Mouse (Mus musculus): ENCODE results near the gene Pcnx3. TPM values are rescaled to one million over a fixed set of nuclear protein-coding genes. Genes with fewer than 3 reads are reported as not detected.
A peak's percentile ranks its signal among the peaks of the same experiment; 100 is the strongest.

Gene Pcnx3
- polyA plus RNA-seq, 1 experiment from 2014 or later = 35.2 TPM

DNA sequence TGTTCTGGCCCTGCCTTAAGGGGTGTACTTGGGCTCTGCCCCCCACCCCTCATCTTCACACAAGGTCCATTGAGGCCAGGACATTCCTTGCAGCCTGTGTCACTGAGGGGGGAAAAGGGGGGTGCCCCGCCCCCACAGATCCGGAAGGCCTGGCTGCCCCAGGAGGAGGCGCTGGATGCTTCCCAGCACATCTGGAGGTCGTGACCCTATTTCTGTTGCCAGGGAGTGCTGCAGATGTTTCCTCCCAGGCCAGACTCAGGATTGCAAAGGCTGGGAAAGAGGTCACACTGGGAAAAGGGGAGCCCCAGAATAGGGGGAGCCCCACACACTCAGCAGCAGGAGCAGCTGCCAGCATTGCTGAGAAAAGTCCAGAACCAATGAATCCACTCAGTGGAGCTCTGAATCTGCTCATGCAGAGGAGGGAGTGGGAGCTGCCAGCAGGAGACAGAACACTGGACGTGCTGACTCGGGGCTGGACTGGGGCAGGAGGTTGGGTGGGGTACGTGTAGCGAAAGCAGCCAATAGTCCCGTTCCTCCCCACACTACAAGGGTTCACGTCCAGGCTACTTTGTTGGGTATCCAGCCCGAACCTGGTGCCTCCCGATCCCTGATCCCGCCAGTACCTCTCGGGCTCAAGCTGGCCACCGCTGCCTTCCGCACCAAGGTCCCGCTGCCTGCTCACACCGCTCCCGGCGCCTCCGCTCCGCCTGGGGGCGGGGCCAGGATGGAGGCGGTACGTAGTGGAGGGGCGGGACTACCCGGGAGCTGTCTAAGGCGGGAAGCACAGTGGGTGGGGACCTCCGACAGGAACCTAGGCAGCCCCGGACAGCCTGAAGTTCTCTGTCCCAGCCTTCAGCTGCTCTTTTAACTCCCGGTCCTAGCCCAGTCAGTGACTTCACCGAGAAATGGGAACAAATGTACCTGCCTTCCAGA, 25.5 kb downstream of the Pcnx3 start, which contains the start of gene Sipa1:
Gene Sipa1 (minus strand): TSS at position 727 of the 933 bp plus-strand sequence.
- H3K9ac ChIP-seq = peak within 1 kb of the TSS; percentile 60
- H3K36me3 ChIP-seq (ENCODE audit: insufficient read depth) = peaks cover 50% of the 10 kb centered on the region
- peak within 1 kb of the TSS; percentile 60 for H3K4me2 ChIP-seq
- H3K27ac ChIP-seq (ENCODE audit: low read depth) = peak within 1 kb of the TSS; percentile 91
- H3K4me3 ChIP-seq (ENCODE audit: low read depth, low read length) = peak within 1 kb of the TSS; percentile 58
- H3K27me3 ChIP-seq (ENCODE audit: insufficient read depth, low read length) = no peaks in the 10 kb centered on the region
- H3K9me3 ChIP-seq (ENCODE audit: low read depth, low read length) = no peaks in the 10 kb centered on the region
- H3K4me1 ChIP-seq (ENCODE audit: insufficient read depth) = peaks cover 5% of the 10 kb centered on the region; the same call in 1 of the 2 replicates
- 1% methylated on average over 32 of the region's 32 CpGs for WGBS
- ATAC-seq (ENCODE audit: insufficient read depth) (peak; percentile 95), DNase-seq (peak; percentile 96)
- peak; percentile 23; the same call in 1 of the 2 replicates for TF ChIP-seq CTCF (IDR thresholded peaks at IDR 0.05; ENCODE audit: low read depth)

DNA sequence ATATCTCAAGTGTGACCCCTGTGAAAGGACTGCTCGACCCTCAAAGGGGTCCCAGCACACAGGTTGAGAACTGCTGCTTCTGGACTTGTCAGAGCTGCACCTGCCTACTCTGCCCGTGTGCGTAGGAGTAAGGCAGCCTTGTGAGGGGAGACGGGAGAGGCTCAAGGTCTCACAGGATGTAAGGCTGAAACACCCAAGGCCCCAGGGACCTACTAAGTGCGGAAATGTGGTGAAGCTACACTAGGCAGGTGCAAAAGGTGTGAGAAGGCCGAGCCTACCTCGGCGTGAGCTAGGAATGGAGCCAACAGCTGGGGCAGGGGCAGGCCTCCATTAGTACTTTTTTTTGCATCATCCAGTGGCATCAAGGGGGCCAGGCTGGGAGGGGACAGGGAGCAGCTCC, 26.4 kb downstream of the Pcnx3 start:
- DNase-seq = no peak
- Histone ChIP-seq H3K27ac (ENCODE audit: low read depth) (peak overlapping the region; percentile 91; the same call in 1 of the 2 replicates), H3K36me3 (ENCODE audit: insufficient read depth) (peaks cover 55% of the 10 kb centered on the region), H3K9me3 (ENCODE audit: low read depth, low read length) (no peaks in the 10 kb centered on the region), H3K4me3 (ENCODE audit: low read depth, low read length) (peak overlapping the region; percentile 58), H3K9ac (peak overlapping the region; percentile 60), H3K27me3 (ENCODE audit: insufficient read depth, low read length) (no peaks in the 10 kb centered on the region), H3K4me1 (ENCODE audit: insufficient read depth) (peaks cover 5% of the 10 kb centered on the region; the same call in 1 of the 2 replicates), H3K4me2 (peak overlapping the region; percentile 60)
- ATAC-seq (ENCODE audit: insufficient read depth) = no peak
- TF ChIP-seq CTCF (IDR thresholded peaks at IDR 0.05; ENCODE audit: low read depth) = no peak
- 61% methylated on average over 8 of the region's 8 CpGs for WGBS

DNA sequence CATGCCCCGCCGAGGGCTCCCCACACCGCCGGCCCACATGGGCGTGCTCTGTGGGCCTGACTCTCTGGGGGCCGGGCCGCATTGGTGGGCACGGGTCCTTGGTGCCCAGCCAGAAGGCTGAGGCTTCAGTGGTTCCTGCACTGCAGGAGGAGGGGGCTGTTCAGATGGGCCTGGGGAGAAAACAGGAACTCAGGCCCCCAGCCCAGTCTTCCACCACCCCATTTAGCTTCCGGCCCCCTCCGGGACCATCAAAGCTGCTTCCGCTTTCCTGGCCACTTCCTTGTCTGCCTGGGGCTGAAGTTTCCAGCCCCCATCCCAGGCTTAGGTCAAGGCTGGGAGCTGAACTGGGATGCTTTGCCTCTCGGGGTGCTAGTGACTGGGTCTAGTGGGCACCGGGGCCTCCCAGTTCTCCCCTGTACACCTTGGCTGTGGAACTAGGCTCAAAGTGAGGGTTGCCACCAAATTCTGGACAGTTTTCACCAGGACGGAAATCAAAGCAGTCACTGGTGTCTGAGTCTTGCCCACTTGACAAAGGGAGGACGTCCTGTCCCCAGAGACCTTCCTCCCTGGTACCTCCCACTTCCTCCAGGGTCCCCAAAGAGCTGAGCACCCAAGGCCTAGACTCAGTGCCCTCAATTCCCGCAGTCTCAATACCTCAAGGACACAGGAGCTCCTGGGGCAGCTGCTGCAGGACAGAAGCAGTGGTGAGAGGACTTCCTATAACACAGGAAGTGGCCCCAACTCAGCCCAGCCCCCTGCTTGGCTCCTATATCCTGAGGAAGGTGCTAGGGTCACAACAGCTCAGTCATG, 27.6 kb downstream of the Pcnx3 start:
- Histone ChIP-seq H3K4me2 (peak overlapping the region; percentile 60), H3K9ac (peak overlapping the region; percentile 23; the same call in 1 of the 2 replicates), H3K36me3 (ENCODE audit: insufficient read depth) (peaks cover 48% of the 10 kb centered on the region), H3K4me3 (ENCODE audit: low read depth, low read length) (peak overlapping the region; percentile 26), H3K27ac (ENCODE audit: low read depth) (peak overlapping the region; percentile 91), H3K9me3 (ENCODE audit: low read depth, low read length) (no peaks in the 10 kb centered on the region), H3K27me3 (ENCODE audit: insufficient read depth, low read length) (no peaks in the 10 kb centered on the region), H3K4me1 (ENCODE audit: insufficient read depth) (peaks cover 5% of the 10 kb centered on the region; the same call in 1 of the 2 replicates)
- ATAC-seq (ENCODE audit: insufficient read depth) = no peak
- WGBS = 68% methylated on average over 16 of the region's 16 CpGs
- no peak for TF ChIP-seq CTCF (IDR thresholded peaks at IDR 0.05; ENCODE audit: low read depth)
- peak; percentile 53 for DNase-seq

DNA sequence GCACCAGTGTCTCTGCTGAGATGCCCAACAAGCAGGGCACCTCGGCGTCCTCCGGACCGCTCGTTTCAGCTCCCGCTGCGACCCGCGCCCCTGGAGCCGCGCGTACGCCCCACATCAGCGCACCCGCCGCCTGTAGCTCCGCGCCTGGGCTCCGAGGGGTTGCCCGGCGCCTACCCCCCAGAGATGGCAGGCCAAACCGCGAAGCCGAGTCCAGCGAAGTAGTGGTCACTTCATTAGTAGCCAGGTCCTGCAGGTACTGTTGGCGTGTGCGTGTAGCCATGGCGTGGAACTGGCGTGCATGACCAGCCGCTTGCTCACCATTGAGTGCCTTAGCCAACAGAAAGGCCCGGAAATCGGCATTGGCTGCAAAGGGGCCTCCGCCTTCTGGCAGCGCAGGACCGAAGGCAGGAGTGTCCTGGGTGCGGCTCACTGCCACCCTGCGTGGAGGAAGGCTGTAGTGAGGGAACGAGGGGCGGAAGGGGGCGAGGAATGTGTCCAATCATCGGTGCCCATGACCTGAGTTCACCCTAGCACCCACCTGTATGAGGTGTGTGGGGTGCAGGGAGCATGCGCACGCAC, 33.9 kb downstream of the Pcnx3 start:
- H3K4me2 ChIP-seq = peak overlapping the region; percentile 85
- no peak for TF ChIP-seq CTCF (IDR thresholded peaks at IDR 0.05; ENCODE audit: low read depth)
- peak; percentile 57 for DNase-seq
- H3K4me3 ChIP-seq (ENCODE audit: low read depth, low read length) = peak overlapping the region; percentile 43
- H3K9me3 ChIP-seq (ENCODE audit: low read depth, low read length) = no peaks in the 10 kb centered on the region
- no peak overlapping the region for H3K27ac ChIP-seq (ENCODE audit: low read depth)
- peaks cover 17% of the 10 kb centered on the region for H3K27me3 ChIP-seq (ENCODE audit: insufficient read depth, low read length)
- peak overlapping the region; percentile 46 for H3K9ac ChIP-seq
- H3K4me1 ChIP-seq (ENCODE audit: insufficient read depth) = 0 out of 2 replicates have a peak, but pooled peaks cover 5% of the 10 kb centered on the region
- H3K36me3 ChIP-seq (ENCODE audit: insufficient read depth) = peaks cover 64% of the 10 kb centered on the region
- ATAC-seq (ENCODE audit: insufficient read depth) = peak; percentile 26
- whole genome bisulfite sequencing = 11% methylated on average over 43 of the region's 43 CpGs

DNA sequence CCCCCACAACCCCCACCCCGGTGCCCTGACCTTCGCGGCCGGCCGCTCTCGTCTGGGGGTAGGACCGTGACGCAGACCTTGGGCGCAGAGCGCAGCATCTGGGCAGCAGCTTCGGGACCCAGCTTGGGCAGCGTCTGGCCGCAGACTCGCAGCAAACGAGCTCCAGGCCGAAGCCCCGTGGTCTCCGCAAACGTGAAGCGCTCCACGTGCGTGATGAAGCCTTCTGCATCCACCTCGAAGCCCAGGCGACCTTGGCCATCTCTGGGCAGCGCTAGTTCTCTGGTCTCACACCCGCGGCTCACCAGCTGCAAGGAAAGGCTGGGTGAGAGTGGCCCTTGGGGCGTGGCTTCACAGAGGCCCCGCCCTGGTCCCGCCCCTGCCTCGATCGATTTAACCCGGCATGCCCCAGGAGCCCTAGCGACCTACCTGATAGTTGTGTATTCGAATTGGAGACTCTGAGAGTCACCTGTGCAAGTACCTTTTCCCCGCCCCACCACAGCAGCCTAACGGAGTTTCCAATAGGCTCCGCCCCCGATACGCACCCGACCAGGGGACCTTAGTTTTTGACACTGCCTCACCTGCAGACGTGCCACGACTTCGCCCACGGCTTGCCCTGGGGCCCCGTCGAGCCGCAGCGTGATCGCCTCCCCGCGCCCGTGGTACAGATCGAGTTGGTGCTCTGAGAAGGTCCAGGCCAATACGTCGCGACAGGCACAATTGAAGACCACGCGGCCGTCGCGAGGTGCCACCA, 34.6 kb downstream of the Pcnx3 start:
- peaks cover 60% of the 10 kb centered on the region for H3K36me3 ChIP-seq (ENCODE audit: insufficient read depth)
- no peak for TF ChIP-seq CTCF (IDR thresholded peaks at IDR 0.05; ENCODE audit: low read depth)
- H3K9ac ChIP-seq = peak overlapping the region; percentile 46
- peak overlapping the region; percentile 85 for H3K4me2 ChIP-seq
- 0 out of 2 replicates have a peak, but pooled peaks cover 6% of the 10 kb centered on the region for H3K4me1 ChIP-seq (ENCODE audit: insufficient read depth)
- WGBS = 9% methylated on average over 62 of the region's 62 CpGs
- H3K27ac ChIP-seq (ENCODE audit: low read depth) = no peak overlapping the region
- ATAC-seq (ENCODE audit: insufficient read depth) = peak; percentile 50
- peak overlapping the region; percentile 43 for H3K4me3 ChIP-seq (ENCODE audit: low read depth, low read length)
- H3K27me3 ChIP-seq (ENCODE audit: insufficient read depth, low read length) = peaks cover 17% of the 10 kb centered on the region
- DNase-seq = peak; percentile 72
- no peaks in the 10 kb centered on the region for H3K9me3 ChIP-seq (ENCODE audit: low read depth, low read length)

DNA sequence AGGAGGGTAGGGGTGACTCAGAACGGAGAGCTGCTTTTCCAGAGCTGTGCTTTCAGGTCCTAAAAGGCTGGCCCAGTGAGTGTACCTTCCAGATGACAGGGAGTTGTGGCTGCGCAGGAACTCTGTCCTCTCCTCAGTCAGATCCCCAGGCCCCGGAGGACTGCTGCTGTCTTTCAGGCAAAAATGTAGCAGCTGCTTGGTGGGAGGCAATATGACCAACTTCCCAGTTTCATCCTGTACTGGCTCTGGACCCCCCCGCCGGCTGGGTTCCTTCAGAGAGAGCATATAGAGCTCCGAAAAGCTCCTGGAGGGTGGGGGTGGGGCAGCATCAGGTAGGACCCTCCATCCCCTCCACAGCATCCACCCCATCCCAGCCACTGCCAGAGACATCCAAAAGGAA, 36.1 kb downstream of the Pcnx3 start:
- Histone ChIP-seq H3K27me3 (ENCODE audit: insufficient read depth, low read length) (peaks cover 17% of the 10 kb centered on the region), H3K27ac (ENCODE audit: low read depth) (no peak overlapping the region), H3K4me1 (ENCODE audit: insufficient read depth) (0 out of 2 replicates have a peak, but pooled peaks cover 12% of the 10 kb centered on the region), H3K9me3 (ENCODE audit: low read depth, low read length) (no peaks in the 10 kb centered on the region), H3K36me3 (ENCODE audit: insufficient read depth) (peaks cover 51% of the 10 kb centered on the region), H3K4me3 (ENCODE audit: low read depth, low read length) (no peak overlapping the region), H3K9ac (no peak overlapping the region), H3K4me2 (no peak overlapping the region)
- TF ChIP-seq CTCF (IDR thresholded peaks at IDR 0.05; ENCODE audit: low read depth) = no peak
- ATAC-seq (ENCODE audit: insufficient read depth) (no peak), DNase-seq (no peak)
- WGBS = 93% methylated on average over 6 of the region's 6 CpGs
